Mouse (Mus musculus) heart, postnatal 25 days (tissue): ENCODE data around the gene Nkx1-2. TPM values are rescaled to one million over a fixed set of nuclear protein-coding genes. Genes with fewer than 3 reads are reported as not detected.

Source experiments
- DNase-seq: peaks from one replicate; pipeline ENCODE4 v3.0.0; 2022; ENCODE audit warnings: low spot score
- intact Hi-C: fragments of 180-260 bp; cut with DNase I; formaldehyde crosslinking; loops from one replicate; pipeline ENCODE4 v1.15.1; 2025
- total RNA-seq, 2 experiments: library from RNA; stranded (reverse); gene quantifications; 2 replicates each; pipeline ENCODE4 v1.2.3; 2021

Gene Nkx1-2
- total RNA-seq, 2 experiments from 2014 or later, result not detected

- intact Hi-C loops, result loop anchor here (10.0 kb wide), 1 partner anchor 152 kb away; no protein-coding TSS in a partner anchor
- no peak for DNase-seq
Observed at GRCm38 (mm10) chr7:132573205-132573604, 26.2 kb downstream of the Nkx1-2 start.

GRCm38 (mm10) chr7:132572738-132573137 is 26.7 kb downstream of the Nkx1-2 start:
- DNase-seq, result no peak
- intact Hi-C loops, result loop anchor here (10.0 kb wide), 1 partner anchor 152 kb away; no protein-coding TSS in a partner anchor

- no peak for DNase-seq
- intact Hi-C loops, result loop anchor here (10.0 kb wide), 1 partner anchor 153 kb away; no protein-coding TSS in a partner anchor
Observed at GRCm38 (mm10) chr7:132571481-132571880, 28.0 kb downstream of the Nkx1-2 start.

- intact Hi-C loops, result loop anchor here (10.0 kb wide), 1 partner anchor 155 kb away; no protein-coding TSS in a partner anchor
- DNase-seq, result no peak
Observed at GRCm38 (mm10) chr7:132570071-132570470, 29.4 kb downstream of the Nkx1-2 start.

GRCm38 (mm10) chr7:132568817-132569216 is 30.6 kb downstream of the Nkx1-2 start:
- no peak for DNase-seq
- intact Hi-C loops, result no loop called here

GRCm38 (mm10) chr7:132565831-132566230 is 33.6 kb downstream of the Nkx1-2 start:
- intact Hi-C loops, result no loop called here
- no peak for DNase-seq

- intact Hi-C loops, result loop anchor here (10.0 kb wide), 1 partner anchor 1004 kb away; no protein-coding TSS in a partner anchor
- no peak for DNase-seq
Observed at GRCm38 (mm10) chr7:132559138-132559766, 40.2 kb downstream of the Nkx1-2 start.

GRCm38 (mm10) chr7:132558141-132558736 is 41.2 kb downstream of the Nkx1-2 start:
- intact Hi-C loops, result loop anchor here (10.0 kb wide), 1 partner anchor 1003 kb away; no protein-coding TSS in a partner anchor
- DNase-seq, result no peak

- DNase-seq, result no peak
- intact Hi-C loops, result loop anchor here (10.0 kb wide), 1 partner anchor 1002 kb away; no protein-coding TSS in a partner anchor
Observed at GRCm38 (mm10) chr7:132556575-132556974, 42.9 kb downstream of the Nkx1-2 start.

- intact Hi-C loops, result loop anchor here (10.0 kb wide), 1 partner anchor 1001 kb away; no protein-coding TSS in a partner anchor
Observed at GRCm38 (mm10) chr7:132555911-132556310, 43.5 kb downstream of the Nkx1-2 start.

GRCm38 (mm10) chr7:132554091-132554490 is 45.3 kb downstream of the Nkx1-2 start:
- intact Hi-C loops, result loop anchor here (10.0 kb wide), 1 partner anchor 999 kb away; no protein-coding TSS in a partner anchor
- DNase-seq, result no peak

More at GRCm38 (mm10) chr7:132555911-132556310, 43.5 kb downstream of the Nkx1-2 start:
- no peak for DNase-seq

GRCm38 (mm10) chr7:132551351-132552126 is 47.9 kb downstream of the Nkx1-2 start:
- intact Hi-C loops, result loop anchor here (1.0 to 10.0 kb wide), 5 partner anchors 75 to 997 kb away; partner anchors contain the start of gene Chst15
- DNase-seq, result peak; percentile 85

- intact Hi-C loops, result no loop called here
- no peak for DNase-seq
Observed at GRCm38 (mm10) chr7:132547126-132547525, 52.3 kb downstream of the Nkx1-2 start.

Other genes with a start within 250 kb of the Nkx1-2 start
- gene Oat, start 23.2 kb downstream of the Nkx1-2 start, total RNA-seq, result 100 to 1,000 TPM; 162 to 164 TPM
- 10 to 100 TPM; 14.6 to 15.6 TPM for gene Lhpp, start 11.0 kb upstream of the Nkx1-2 start, total RNA-seq
- 10 to 100 TPM; 25.8 to 26.8 TPM for gene Fam53b, start 214.2 kb upstream of the Nkx1-2 start, total RNA-seq